Mouse (Mus musculus) liver, adult (tissue): ENCODE data around the gene Orc5.

Experiments
- GATA4 ChIP-seq: IDR thresholded peaks from 2 replicates; pipeline ENCODE4 v1.6.1; 2014; ENCODE audit warnings: mild to moderate bottlenecking, low read length; ENCODE audit not compliant: insufficient replicate concordance

Orc5 gene

GRCm38 (mm10) chr5:22548556-22549161 lies 1.6 kb downstream of the Orc5 start:
- TF ChIP-seq GATA4 = no peak

- no peak for TF ChIP-seq GATA4
Observed at GRCm38 (mm10) chr5:22546536-22546935, 3.7 kb downstream of the Orc5 start.

- no peak for TF ChIP-seq GATA4
Observed at GRCm38 (mm10) chr5:22545305-22545704, 4.9 kb downstream of the Orc5 start.

GRCm38 (mm10) chr5:22542676-22543075 lies 7.6 kb downstream of the Orc5 start:
- no peak for TF ChIP-seq GATA4

GRCm38 (mm10) chr5:22538996-22539600 lies 11.1 kb downstream of the Orc5 start:
- no peak for TF ChIP-seq GATA4

- no peak for TF ChIP-seq GATA4
Observed at GRCm38 (mm10) chr5:22536695-22537094, 13.5 kb downstream of the Orc5 start.

GRCm38 (mm10) chr5:22532571-22532970 lies 17.7 kb downstream of the Orc5 start:
- no peak for TF ChIP-seq GATA4

GRCm38 (mm10) chr5:22522612-22523011 lies 27.6 kb downstream of the Orc5 start:
- TF ChIP-seq GATA4 = no peak

- no peak for TF ChIP-seq GATA4
Observed at GRCm38 (mm10) chr5:22519708-22520107, 30.5 kb downstream of the Orc5 start.

- no peak for TF ChIP-seq GATA4
Observed at GRCm38 (mm10) chr5:22511824-22512223, 38.4 kb downstream of the Orc5 start.

GRCm38 (mm10) chr5:22508560-22508959 lies 41.7 kb downstream of the Orc5 start:
- TF ChIP-seq GATA4 = no peak

GRCm38 (mm10) chr5:22499437-22499836 lies 50.8 kb downstream of the Orc5 start:
- no peak for TF ChIP-seq GATA4

- TF ChIP-seq GATA4 = no peak
Observed at GRCm38 (mm10) chr5:22491088-22491487, 59.1 kb downstream of the Orc5 start.

GRCm38 (mm10) chr5:22489091-22489490 lies 61.1 kb downstream of the Orc5 start:
- TF ChIP-seq GATA4 = no peak

GRCm38 (mm10) chr5:22486601-22487206 lies 63.5 kb downstream of the Orc5 start:
- no peak for TF ChIP-seq GATA4

GRCm38 (mm10) chr5:22485764-22486163 lies 64.5 kb downstream of the Orc5 start:
- no peak for TF ChIP-seq GATA4
